Mouse (Mus musculus): ENCODE measurements around the gene Slc7a11. TPM values are rescaled to one million over a fixed set of nuclear protein-coding genes. Genes with fewer than 3 reads are reported as not detected.
"Not testable (repeated sequence)": the region's sequence is repeated elsewhere in the genome, so short reads cannot be mapped to it uniquely, and the experiment has no call there.

The Slc7a11 gene
- polyA plus RNA-seq, 1 experiment from 2014 or later: 0.19 TPM

- H3K4me3 ChIP-seq: no peak overlapping the region
- no peak overlapping the region for H3K4me2 ChIP-seq
- ATAC-seq: no peak
- no peaks in the 10 kb centered on the region for H3K4me1 ChIP-seq
- 71% methylated on average over 5 of the region's 5 CpGs for WGBS (ENCODE audit: insufficient replicate concordance)
- H3K9ac ChIP-seq: no peak overlapping the region
- H3K9me3 ChIP-seq (replicated peaks): no peaks in the 10 kb centered on the region
- no peaks in the 10 kb centered on the region for H3K36me3 ChIP-seq
- H3K27me3 ChIP-seq (replicated peaks): no peaks in the 10 kb centered on the region
- no peak overlapping the region for H3K27ac ChIP-seq
Measured at GRCm38 (mm10) chr3:50439429-50439828, 4.0 kb downstream of the Slc7a11 start.

- Histone ChIP-seq H3K4me2 (no peak overlapping the region), H3K9me3 (replicated peaks) (no peaks in the 10 kb centered on the region), H3K4me3 (no peak overlapping the region), H3K9ac (no peak overlapping the region), H3K27me3 (replicated peaks) (no peaks in the 10 kb centered on the region), H3K4me1 (no peaks in the 10 kb centered on the region), H3K27ac (no peak overlapping the region), H3K36me3 (no peaks in the 10 kb centered on the region)
- ATAC-seq: no peak
- WGBS (ENCODE audit: insufficient replicate concordance): 57% methylated on average over 4 of the region's 4 CpGs
Measured at GRCm38 (mm10) chr3:50438520-50439253, 4.7 kb downstream of the Slc7a11 start.

- not testable (repeated sequence) for H3K27me3 ChIP-seq (replicated peaks)
Measured at GRCm38 (mm10) chr3:50438081-50438480, 5.3 kb downstream of the Slc7a11 start.

GRCm38 (mm10) chr3:50436409-50436808 is 7.0 kb downstream of the Slc7a11 start:
- not testable (repeated sequence) for H3K9me3 ChIP-seq (replicated peaks); H3K4me3 ChIP-seq; H3K27ac ChIP-seq; H3K4me1 ChIP-seq; H3K36me3 ChIP-seq; H3K27me3 ChIP-seq (replicated peaks); ATAC-seq; H3K4me2 ChIP-seq; H3K9ac ChIP-seq
- WGBS (ENCODE audit: insufficient replicate concordance): 56% methylated on average over 2 of the region's 2 CpGs

More at GRCm38 (mm10) chr3:50438081-50438480, 5.3 kb downstream of the Slc7a11 start:
- WGBS (ENCODE audit: insufficient replicate concordance): 46% methylated on average over 2 of the region's 2 CpGs
- not testable (repeated sequence) for H3K4me2 ChIP-seq; H3K9me3 ChIP-seq (replicated peaks); H3K4me3 ChIP-seq; H3K4me1 ChIP-seq; H3K36me3 ChIP-seq; H3K27ac ChIP-seq; H3K9ac ChIP-seq; ATAC-seq

- H3K27ac ChIP-seq: no peak overlapping the region
- H3K9me3 ChIP-seq (replicated peaks): no peaks in the 10 kb centered on the region
- H3K4me2 ChIP-seq: no peak overlapping the region
- H3K9ac ChIP-seq: no peak overlapping the region
- H3K27me3 ChIP-seq (replicated peaks): no peaks in the 10 kb centered on the region
- H3K4me1 ChIP-seq: no peaks in the 10 kb centered on the region
- 50% methylated on average over 4 of the region's 4 CpGs for WGBS (ENCODE audit: insufficient replicate concordance)
- no peaks in the 10 kb centered on the region for H3K36me3 ChIP-seq
- no peak overlapping the region for H3K4me3 ChIP-seq
- ATAC-seq: no peak
Measured at GRCm38 (mm10) chr3:50433831-50434230, 9.6 kb downstream of the Slc7a11 start.

- Histone ChIP-seq H3K4me2 (no peak overlapping the region), H3K4me1 (no peaks in the 10 kb centered on the region), H3K4me3 (no peak overlapping the region), H3K27me3 (replicated peaks) (no peaks in the 10 kb centered on the region), H3K27ac (no peak overlapping the region), H3K9me3 (replicated peaks) (no peaks in the 10 kb centered on the region), H3K9ac (no peak overlapping the region), H3K36me3 (no peaks in the 10 kb centered on the region)
- WGBS (ENCODE audit: insufficient replicate concordance): 71% methylated on average over 8 of the region's 8 CpGs
- no peak for ATAC-seq
Measured at GRCm38 (mm10) chr3:50430811-50431210, 12.6 kb downstream of the Slc7a11 start.

GRCm38 (mm10) chr3:50421480-50422277 is 21.7 kb downstream of the Slc7a11 start:
- no peak for ATAC-seq
- 57% methylated on average over 8 of the region's 8 CpGs for WGBS (ENCODE audit: insufficient replicate concordance)
- no peaks in the 10 kb centered on the region for H3K27me3 ChIP-seq (replicated peaks)

GRCm38 (mm10) chr3:50419161-50419560 is 24.3 kb downstream of the Slc7a11 start:
- H3K36me3 ChIP-seq: no peaks in the 10 kb centered on the region
- no peak overlapping the region for H3K4me2 ChIP-seq
- H3K9ac ChIP-seq: no peak overlapping the region
- no peaks in the 10 kb centered on the region for H3K9me3 ChIP-seq (replicated peaks)
- H3K4me3 ChIP-seq: no peak overlapping the region
- no peak for ATAC-seq
- WGBS (ENCODE audit: insufficient replicate concordance): 51% methylated on average over 3 of the region's 3 CpGs
- no peak overlapping the region for H3K27ac ChIP-seq
- H3K4me1 ChIP-seq: no peaks in the 10 kb centered on the region
- H3K27me3 ChIP-seq (replicated peaks): no peaks in the 10 kb centered on the region

More at GRCm38 (mm10) chr3:50421480-50422277, 21.7 kb downstream of the Slc7a11 start:
- H3K36me3 ChIP-seq: no peaks in the 10 kb centered on the region
- H3K4me2 ChIP-seq: no peak overlapping the region
- H3K4me1 ChIP-seq: no peaks in the 10 kb centered on the region
- H3K9ac ChIP-seq: no peak overlapping the region
- H3K9me3 ChIP-seq (replicated peaks): no peaks in the 10 kb centered on the region
- H3K27ac ChIP-seq: no peak overlapping the region
- no peak overlapping the region for H3K4me3 ChIP-seq

GRCm38 (mm10) chr3:50406771-50407170 is 36.6 kb downstream of the Slc7a11 start:
- WGBS (ENCODE audit: insufficient replicate concordance): 27% methylated on average over 2 of the region's 2 CpGs
- no peaks in the 10 kb centered on the region for H3K9me3 ChIP-seq (replicated peaks)

GRCm38 (mm10) chr3:50405915-50406314 is 37.5 kb downstream of the Slc7a11 start:
- Histone ChIP-seq H3K4me1 (no peaks in the 10 kb centered on the region), H3K36me3 (no peaks in the 10 kb centered on the region), H3K27me3 (replicated peaks) (no peaks in the 10 kb centered on the region), H3K4me2 (no peak overlapping the region), H3K9me3 (replicated peaks) (no peaks in the 10 kb centered on the region), H3K27ac (no peak overlapping the region), H3K4me3 (no peak overlapping the region), H3K9ac (no peak overlapping the region)
- WGBS (ENCODE audit: insufficient replicate concordance): 41% methylated on average over 3 of the region's 3 CpGs
- ATAC-seq: no peak

More at GRCm38 (mm10) chr3:50406771-50407170, 36.6 kb downstream of the Slc7a11 start:
- no peaks in the 10 kb centered on the region for H3K36me3 ChIP-seq
- no peak for ATAC-seq
- no peak overlapping the region for H3K9ac ChIP-seq
- no peak overlapping the region for H3K4me3 ChIP-seq
- H3K27me3 ChIP-seq (replicated peaks): no peaks in the 10 kb centered on the region
- no peaks in the 10 kb centered on the region for H3K4me1 ChIP-seq
- H3K4me2 ChIP-seq: no peak overlapping the region
- no peak overlapping the region for H3K27ac ChIP-seq

GRCm38 (mm10) chr3:50388786-50389185 is 54.6 kb downstream of the Slc7a11 start:
- no peak for ATAC-seq
- WGBS (ENCODE audit: insufficient replicate concordance): 70% methylated on average over 6 of the region's 6 CpGs
- H3K4me1 ChIP-seq: no peaks in the 10 kb centered on the region

GRCm38 (mm10) chr3:50388288-50388687 is 55.1 kb downstream of the Slc7a11 start:
- WGBS (ENCODE audit: insufficient replicate concordance): 8% methylated on average over 9 of the region's 9 CpGs
- no peak for ATAC-seq

More at GRCm38 (mm10) chr3:50388786-50389185, 54.6 kb downstream of the Slc7a11 start:
- H3K4me3 ChIP-seq: no peak overlapping the region
- H3K27me3 ChIP-seq (replicated peaks): no peaks in the 10 kb centered on the region
- no peaks in the 10 kb centered on the region for H3K36me3 ChIP-seq
- no peak overlapping the region for H3K9ac ChIP-seq
- no peaks in the 10 kb centered on the region for H3K9me3 ChIP-seq (replicated peaks)
- H3K4me2 ChIP-seq: no peak overlapping the region
- no peak overlapping the region for H3K27ac ChIP-seq

More at GRCm38 (mm10) chr3:50388288-50388687, 55.1 kb downstream of the Slc7a11 start:
- Histone ChIP-seq H3K9me3 (replicated peaks) (no peaks in the 10 kb centered on the region), H3K4me1 (no peaks in the 10 kb centered on the region), H3K27ac (no peak overlapping the region), H3K9ac (no peak overlapping the region), H3K4me2 (no peak overlapping the region), H3K4me3 (no peak overlapping the region), H3K36me3 (no peaks in the 10 kb centered on the region), H3K27me3 (replicated peaks) (no peaks in the 10 kb centered on the region)

Measured in liver, embryonic 12.5 days (tissue).